Mouse (Mus musculus) naive thymus-derived CD4-positive, alpha-beta T cell, adult 2 months (primary cell): ENCODE data around the gene Nt5dc1.
"Not testable (repeated sequence)": the region's sequence is repeated elsewhere in the genome, so short reads cannot be mapped to it uniquely, and the experiment has no call there.

Experiments
- DNase-seq: peaks from one replicate; pipeline ENCODE4 v3.0.0-alpha.2; 2011; ENCODE audit warnings: low read depth

Nt5dc1 gene

DNA sequence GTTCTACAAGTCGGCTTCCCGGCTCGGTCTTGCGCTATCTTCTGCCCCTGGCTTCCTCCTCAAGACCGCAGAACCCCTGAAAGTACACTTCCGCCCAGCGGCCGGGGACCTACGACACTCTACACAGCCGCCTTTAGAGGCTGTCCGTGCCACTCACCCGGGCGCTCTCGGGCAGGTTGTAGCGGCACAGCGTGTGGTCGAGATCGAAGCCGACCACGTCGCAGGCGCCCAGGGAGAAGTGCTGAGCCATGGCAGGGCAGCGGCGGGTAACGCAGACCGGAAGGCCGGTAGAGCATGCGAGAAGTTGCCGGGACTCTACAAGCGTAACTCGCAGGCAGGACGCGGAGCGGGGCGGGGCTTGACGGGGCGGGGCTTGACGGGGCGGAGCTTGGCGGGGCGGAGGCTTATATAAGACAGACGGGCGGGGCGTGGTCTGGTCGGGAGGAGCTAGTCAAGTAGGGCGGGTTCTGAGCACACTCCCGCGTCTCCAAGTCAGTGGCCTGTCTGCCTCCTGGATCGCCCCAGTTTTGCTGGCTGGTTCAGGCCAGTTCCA is at the start of gene Nt5dc1:
TSS of gene Nt5dc1 (minus strand) at position 349 of the 553 bp plus-strand sequence.
- peak; percentile 96 for DNase-seq

DNA sequence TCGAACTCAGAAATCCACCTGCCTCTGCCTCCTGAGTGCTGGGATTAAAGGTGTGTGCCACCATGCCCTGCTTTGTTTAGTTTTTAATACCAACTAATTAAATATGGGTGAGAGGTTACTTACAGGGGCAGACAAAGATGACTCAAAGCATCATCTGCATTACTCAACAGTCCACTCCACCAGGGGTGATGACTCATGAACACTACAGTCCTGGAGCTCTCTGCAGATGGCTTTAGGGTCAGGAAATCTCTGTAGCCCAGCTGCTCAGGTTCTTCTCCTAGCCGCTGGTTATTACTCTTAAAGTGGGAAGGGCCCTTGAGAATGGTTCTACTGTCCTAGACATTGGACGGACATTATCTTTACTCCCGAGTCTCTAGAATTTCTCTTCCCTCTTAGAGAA is 46.0 kb upstream of the Nt5dc1 start:
- DNase-seq: no peak

- no peak for DNase-seq
Observed at GRCm38 (mm10) chr10:34461451-34461850, 43.1 kb upstream of the Nt5dc1 start.

DNA sequence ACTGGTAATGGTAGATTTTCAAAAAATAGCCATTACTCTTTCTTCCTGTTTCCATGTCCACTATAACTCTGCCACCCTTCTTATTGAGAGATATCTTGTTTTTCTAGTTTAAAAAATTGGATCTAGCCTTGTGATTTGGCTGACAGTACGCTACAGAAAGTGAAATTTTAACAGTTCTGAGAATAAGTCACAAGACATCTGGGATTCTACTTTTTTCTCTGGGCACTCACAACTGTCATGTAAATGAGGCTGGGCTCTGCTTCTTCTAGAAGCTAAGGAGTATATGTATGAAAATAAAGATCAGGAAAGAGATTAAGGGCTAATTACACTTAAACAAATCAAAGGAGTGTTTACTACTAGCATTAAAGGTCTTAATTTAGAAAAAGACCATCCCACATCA is 31.1 kb upstream of the Nt5dc1 start:
- DNase-seq: no peak

DNA sequence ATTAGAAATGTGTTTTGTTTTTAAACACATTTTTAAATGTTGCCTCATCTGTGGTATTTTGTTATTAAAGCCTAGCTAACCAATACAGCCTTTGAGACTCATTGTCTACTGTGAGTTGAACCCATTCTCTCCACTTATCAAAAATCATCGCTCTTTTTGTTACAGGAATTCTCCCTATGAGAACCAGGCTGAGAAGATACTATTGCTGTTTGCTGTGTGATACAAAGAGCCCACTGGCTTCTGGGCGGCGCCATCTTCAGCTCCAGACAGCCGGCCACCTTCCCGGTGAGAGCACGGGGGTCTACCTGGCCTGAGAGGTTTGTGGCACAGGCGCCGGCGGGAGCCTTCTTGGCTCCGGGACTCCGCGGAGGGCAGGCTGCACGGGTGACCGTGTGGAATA is 15.8 kb upstream of the Nt5dc1 start:
- not testable (repeated sequence) for DNase-seq

- DNase-seq: no peak
Observed at GRCm38 (mm10) chr10:34431783-34432182, 13.4 kb upstream of the Nt5dc1 start.

GRCm38 (mm10) chr10:34418794-34419193 is 442 bp upstream of the Nt5dc1 start:
- not testable (repeated sequence) for DNase-seq

DNA sequence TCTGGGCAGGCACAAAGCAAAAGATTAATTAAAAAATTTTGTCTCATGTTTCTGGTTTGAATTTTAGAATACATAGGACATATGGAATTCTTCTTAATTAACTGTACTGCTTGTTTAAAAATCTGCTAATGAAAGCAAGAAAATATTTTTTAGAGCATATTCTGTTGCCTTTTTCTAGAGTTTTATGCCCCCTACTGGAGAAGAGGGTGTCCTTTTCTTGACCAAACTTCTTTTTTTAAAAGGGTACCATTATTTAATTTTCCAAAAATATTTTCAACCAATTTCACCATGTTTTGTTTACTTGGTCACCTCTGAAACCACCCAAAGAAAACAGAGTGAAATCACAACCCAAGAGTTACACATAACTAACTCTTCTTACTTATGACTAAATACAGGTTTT is 19.1 kb downstream of the Nt5dc1 start:
- DNase-seq: no peak

DNA sequence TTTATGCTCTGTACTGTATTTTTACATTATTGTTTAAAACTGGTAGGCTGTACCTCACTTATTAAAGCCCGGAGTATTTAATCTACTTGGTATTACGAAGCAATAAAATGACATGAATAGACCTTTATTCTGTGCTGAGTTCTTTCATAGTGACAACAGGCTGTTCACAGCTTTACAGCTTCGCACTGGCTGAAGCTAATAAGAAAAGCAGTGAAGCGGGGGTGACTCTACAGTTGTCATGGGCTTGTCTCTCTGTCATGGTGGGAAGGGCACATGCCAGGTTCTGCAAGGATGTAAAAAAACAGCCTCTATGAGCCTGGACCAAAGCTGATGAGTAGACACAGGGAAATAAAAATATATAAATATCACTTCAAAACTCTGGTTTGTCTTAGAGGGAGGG is 21.4 kb downstream of the Nt5dc1 start:
- DNase-seq: no peak

DNA sequence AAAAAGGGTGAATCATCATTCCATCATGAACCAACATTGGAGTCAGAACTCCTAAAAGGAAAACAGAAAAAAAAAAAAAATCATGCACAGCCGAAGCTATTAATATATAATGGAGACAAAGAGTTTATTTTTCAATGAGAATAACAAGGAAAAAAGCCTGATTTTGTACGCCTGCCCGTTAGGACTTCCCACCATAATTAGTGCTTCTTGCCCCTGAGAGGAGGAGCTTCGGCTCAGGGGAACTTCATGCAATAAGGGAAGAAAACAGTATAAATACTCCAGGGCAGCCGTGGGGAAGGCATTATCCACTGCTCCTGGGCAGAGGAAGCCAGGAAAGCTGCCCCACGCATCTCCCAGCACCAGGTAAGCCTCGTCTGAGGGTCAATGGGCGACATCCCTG is 28.7 kb downstream of the Nt5dc1 start, which contains the start of gene Col10a1:
TSS of gene Col10a1 (plus strand) at position 301 of the 400 bp plus-strand sequence.
- DNase-seq: no peak

DNA sequence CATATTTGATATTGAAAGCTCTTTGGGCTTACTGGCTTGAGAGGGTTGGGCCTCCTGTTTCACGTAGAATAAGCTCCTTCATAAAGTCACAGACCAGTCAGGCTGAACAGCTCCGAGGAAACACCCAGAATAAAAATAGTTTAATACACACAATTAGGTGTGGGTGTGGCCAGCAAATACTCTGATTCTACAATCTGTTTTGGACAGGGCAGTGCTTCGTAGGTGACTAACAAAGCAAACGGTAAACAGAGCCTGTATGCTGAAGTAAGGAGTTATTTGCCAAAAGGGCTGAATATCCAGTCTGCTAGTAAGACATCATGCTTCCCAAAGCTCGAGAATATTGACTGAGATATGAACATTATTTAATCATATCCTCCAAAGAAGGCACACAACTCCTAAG is 32.7 kb downstream of the Nt5dc1 start:
- no peak for DNase-seq

DNA sequence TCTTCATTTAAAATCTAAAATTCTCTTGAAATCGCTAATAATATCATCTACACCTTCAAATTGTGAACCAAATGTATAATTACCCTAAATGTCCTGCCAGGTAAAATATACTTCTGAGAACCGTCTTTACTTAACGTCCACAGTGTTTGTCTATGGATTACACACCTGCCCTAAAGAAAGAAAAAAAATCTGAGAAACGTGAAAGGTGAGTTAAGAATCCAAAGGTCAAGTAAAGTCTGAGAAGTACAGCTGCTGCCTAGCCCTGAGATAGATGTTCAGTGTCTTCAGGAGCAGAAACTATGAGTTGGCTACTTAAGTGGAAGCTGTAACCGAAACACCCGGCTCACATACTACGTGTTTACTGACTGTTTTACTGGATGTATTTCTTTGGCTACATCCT is 45.0 kb downstream of the Nt5dc1 start:
- no peak for DNase-seq

GRCm38 (mm10) chr10:34368138-34368537 is 50.2 kb downstream of the Nt5dc1 start:
- peak; percentile 17 for DNase-seq

DNA sequence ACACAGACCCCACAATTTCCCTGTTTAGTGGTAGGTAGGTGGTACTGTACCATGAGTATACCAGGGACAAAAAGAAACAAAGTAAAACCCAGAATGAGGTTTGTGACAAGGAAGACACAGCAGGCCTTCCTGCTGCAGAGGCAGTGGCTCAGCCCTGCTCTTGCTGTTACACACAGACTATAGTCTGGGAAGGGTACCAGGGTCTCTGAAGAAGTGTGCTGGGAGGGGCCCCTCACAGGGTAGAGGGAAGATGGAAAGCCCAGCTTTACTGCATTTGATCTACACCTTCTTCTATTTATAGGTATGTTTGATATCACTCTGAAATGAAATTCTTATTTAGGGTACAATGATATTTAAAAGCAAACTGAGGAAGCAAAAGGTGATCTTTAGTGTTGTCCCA is 54.6 kb downstream of the Nt5dc1 start:
- no peak for DNase-seq

GRCm38 (mm10) chr10:34358263-34358662 is 60.1 kb downstream of the Nt5dc1 start:
- DNase-seq: no peak

GRCm38 (mm10) chr10:34352166-34352565 is 66.2 kb downstream of the Nt5dc1 start:
- no peak for DNase-seq

DNA sequence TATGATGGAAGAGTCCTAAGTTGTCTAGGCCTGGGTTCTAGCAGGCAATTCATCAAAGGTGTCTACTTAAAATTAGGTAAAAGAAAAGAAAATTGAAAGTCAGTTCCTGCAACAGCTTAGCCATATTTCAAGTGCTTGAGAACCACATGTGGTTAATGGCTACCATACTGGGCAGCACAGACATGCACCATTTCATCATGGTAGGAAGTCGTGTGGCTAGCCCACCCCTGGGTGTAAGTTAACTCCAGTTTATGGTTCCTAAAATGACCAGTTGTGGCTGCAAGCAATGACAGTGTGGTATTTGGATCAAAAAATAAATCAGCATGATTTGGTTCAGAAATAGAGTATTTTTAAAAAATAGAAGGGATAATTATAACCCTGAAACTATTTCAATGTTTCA is 76.5 kb downstream of the Nt5dc1 start:
- no peak for DNase-seq

- no peak for DNase-seq
Observed at GRCm38 (mm10) chr10:34341014-34341413, 77.3 kb downstream of the Nt5dc1 start.

DNA sequence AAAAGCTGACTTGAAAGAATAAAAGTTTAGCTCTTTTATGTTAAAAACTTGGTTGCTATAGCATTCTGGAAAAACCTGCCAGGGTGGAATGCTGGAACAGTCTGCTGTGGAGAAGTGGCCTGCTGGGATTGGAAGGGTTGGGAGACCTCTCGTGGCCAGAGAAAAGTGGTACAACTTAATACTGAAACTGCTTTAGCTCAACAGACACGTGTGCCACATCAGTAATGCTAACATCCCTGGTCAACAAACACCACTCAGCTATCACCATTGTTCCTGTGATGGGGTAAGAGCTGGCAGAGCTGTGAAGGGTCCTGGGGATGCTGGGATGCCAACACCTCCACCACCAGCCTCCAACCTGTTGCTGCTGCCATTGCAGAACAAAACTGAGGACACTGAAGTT is 90.0 kb downstream of the Nt5dc1 start:
- peak; percentile 24 for DNase-seq

- DNase-seq: no peak
Observed at GRCm38 (mm10) chr10:34327144-34327543, 91.2 kb downstream of the Nt5dc1 start.

DNA sequence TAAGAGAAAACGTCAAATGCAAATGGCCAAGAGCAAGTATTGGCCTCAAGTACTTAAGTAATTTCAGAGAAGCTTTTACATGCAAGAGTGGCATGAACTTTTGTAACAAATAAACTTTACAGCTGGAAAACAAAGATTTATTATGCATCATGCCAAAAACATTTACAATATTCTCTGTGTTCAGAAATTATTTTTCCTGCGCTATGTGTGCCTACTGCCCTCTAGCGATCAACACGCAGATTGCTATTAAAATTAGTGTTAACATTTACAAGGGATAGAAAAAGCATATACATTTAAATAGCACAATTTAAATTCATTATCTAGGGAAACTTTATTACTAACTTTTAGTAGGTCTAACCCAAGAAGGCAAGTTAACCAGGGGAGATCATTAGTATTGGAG is 91.7 kb downstream of the Nt5dc1 start:
- peak; percentile 63 for DNase-seq

GRCm38 (mm10) chr10:34320809-34321208 is 97.5 kb downstream of the Nt5dc1 start:
- no peak for DNase-seq

DNA sequence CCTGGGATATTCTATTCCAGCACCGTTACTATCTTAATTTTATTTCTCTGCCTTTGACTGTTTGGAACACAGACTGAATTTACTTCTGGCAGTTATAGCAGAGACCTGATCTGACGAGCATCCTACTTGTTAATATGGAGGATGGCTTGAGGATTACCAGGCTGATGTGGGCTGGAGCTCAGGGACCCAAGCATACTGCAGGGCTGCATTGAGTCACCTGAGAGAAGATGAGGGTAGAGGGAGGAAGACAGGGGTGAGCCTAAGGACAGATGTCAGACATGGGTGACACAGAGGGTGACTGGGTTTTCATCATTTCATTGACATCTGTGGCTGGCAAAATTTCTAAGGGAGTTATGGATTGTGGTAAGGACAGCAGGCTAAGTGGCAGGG is 101.1 kb downstream of the Nt5dc1 start:
- DNase-seq: no peak

GRCm38 (mm10) chr10:34316571-34317216 is 101.7 kb downstream of the Nt5dc1 start:
- DNase-seq: no peak
